Mouse (Mus musculus) neural tube, embryonic 13.5 days (tissue): ENCODE data around the gene Crtam. TPM values are rescaled to one million over a fixed set of nuclear protein-coding genes. Genes with fewer than 3 reads are reported as not detected.
A peak's percentile ranks its signal among the peaks of the same experiment; 100 is the strongest.

Source experiments
- ATAC-seq: fragments of 200-750 bp; cut with Nextera tagmentation; 2 replicates; pipeline ENCODE4 v1.8.0; 2017; ENCODE audit warnings: low read depth, mild to moderate bottlenecking, moderate TSS enrichment, moderate library complexity
- H3K27ac ChIP-seq: fragments of 300-500 bp; sonication (generic); replicated peaks from 2 replicates; pipeline ENCODE4 v1.5.1; 2015; ENCODE audit warnings: moderate library complexity, mild to moderate bottlenecking, inconsistent platforms
- H3K27me3 ChIP-seq: fragments of 300-500 bp; sonication (generic); 2 replicates; pipeline ENCODE4 v1.6.1; 2015; ENCODE audit warnings: mild to moderate bottlenecking, inconsistent platforms
- H3K36me3 ChIP-seq: fragments of 300-500 bp; sonication (generic); 2 replicates; pipeline ENCODE4 v1.6.1; 2015; ENCODE audit warnings: mild to moderate bottlenecking, inconsistent platforms
- H3K4me1 ChIP-seq: fragments of 300-500 bp; sonication (generic); replicated peaks from 2 replicates; pipeline ENCODE4 v1.6.1; 2015; ENCODE audit warnings: inconsistent platforms
- H3K4me2 ChIP-seq: fragments of 300-500 bp; sonication (generic); 2 replicates; pipeline ENCODE4 v1.6.1; 2015; ENCODE audit warnings: inconsistent platforms, mild to moderate bottlenecking, moderate library complexity
- H3K4me3 ChIP-seq: fragments of 300-500 bp; sonication (generic); 2 replicates; pipeline ENCODE4 v1.5.1; 2015; ENCODE audit warnings: mild to moderate bottlenecking, inconsistent platforms
- H3K9ac ChIP-seq: fragments of 300-500 bp; sonication (generic); 2 replicates; pipeline ENCODE4 v1.6.1; 2015; ENCODE audit warnings: moderate library complexity, mild to moderate bottlenecking, inconsistent platforms
- H3K9me3 ChIP-seq: fragments of 300-500 bp; sonication (generic); 2 replicates; pipeline ENCODE4 v1.6.1; 2016; ENCODE audit warnings: inconsistent platforms
- whole genome bisulfite sequencing: fragments of 180-500 bp; shearing (Covaris S2); methylation state at CpG from one replicate; pipeline ENCODE4 v1.1.7; 2015; 5-methylcytosine and 5-hydroxymethylcytosine counted together
- polyA plus RNA-seq: library from polyadenylated mRNA; unstranded; fragments of >200 nt; fragmentation: Nextera tagmentation; extraction: Ambion mirVana; gene quantifications from 2 replicates; pipeline ENCODE4 v1.2.1, GENCODE M21; 2015

Crtam gene
- polyA plus RNA-seq, 1 experiment from 2014 or later, result 0.20 TPM

GRCm38 (mm10) chr9:40994075-40994474, 10.4 kb downstream of the Crtam start:
- 83% methylated on average over 5 of the region's 5 CpGs for WGBS
- Histone ChIP-seq H3K9ac (no peak overlapping the region), H3K4me1 (peaks cover 12% of the 10 kb centered on the region), H3K36me3 (no peaks in the 10 kb centered on the region), H3K27ac (no peak overlapping the region), H3K27me3 (no peaks in the 10 kb centered on the region), H3K9me3 (no peaks in the 10 kb centered on the region), H3K4me3 (no peak overlapping the region), H3K4me2 (no peak overlapping the region)
- ATAC-seq, result no peak

- Histone ChIP-seq H3K9me3 (no peaks in the 10 kb centered on the region), H3K36me3 (no peaks in the 10 kb centered on the region), H3K4me1 (peaks cover 12% of the 10 kb centered on the region), H3K9ac (no peak overlapping the region), H3K4me2 (no peak overlapping the region), H3K4me3 (no peak overlapping the region), H3K27me3 (no peaks in the 10 kb centered on the region), H3K27ac (0 out of 2 replicates have a peak overlapping the region, but pooled peaks have one; percentile 23)
- peak; percentile 40; the same call in 1 of the 2 replicates for ATAC-seq
- 62% methylated on average over 6 of the region's 6 CpGs for WGBS
Measured at GRCm38 (mm10) chr9:40991511-40991910, 12.9 kb downstream of the Crtam start.

- H3K4me3 ChIP-seq, result no peak overlapping the region
- H3K27me3 ChIP-seq, result no peaks in the 10 kb centered on the region
- H3K27ac ChIP-seq, result peak overlapping the region; percentile 71
- ATAC-seq, result peak; percentile 75
- no peaks in the 10 kb centered on the region for H3K9me3 ChIP-seq
- no peaks in the 10 kb centered on the region for H3K36me3 ChIP-seq
- no peak overlapping the region for H3K4me2 ChIP-seq
- peak overlapping the region; percentile 23; the same call in 1 of the 2 replicates for H3K9ac ChIP-seq
- H3K4me1 ChIP-seq, result peaks cover 12% of the 10 kb centered on the region
- WGBS, result 26% methylated on average over 4 of the region's 4 CpGs
Measured at GRCm38 (mm10) chr9:40989940-40990588, 14.4 kb downstream of the Crtam start.

- H3K36me3 ChIP-seq, result no peaks in the 10 kb centered on the region
- no peak overlapping the region for H3K4me3 ChIP-seq
- 72% methylated on average over 3 of the region's 3 CpGs for WGBS
- no peak overlapping the region for H3K4me2 ChIP-seq
- no peak for ATAC-seq
- 0 out of 2 replicates have a peak, but pooled peaks cover 6% of the 10 kb centered on the region for H3K27me3 ChIP-seq
- H3K27ac ChIP-seq, result no peak overlapping the region
- H3K9ac ChIP-seq, result no peak overlapping the region
- no peaks in the 10 kb centered on the region for H3K4me1 ChIP-seq
- H3K9me3 ChIP-seq, result no peaks in the 10 kb centered on the region
Measured at GRCm38 (mm10) chr9:40984313-40984712, 20.1 kb downstream of the Crtam start.

- Histone ChIP-seq H3K4me1 (no peaks in the 10 kb centered on the region), H3K27ac (no peak overlapping the region), H3K4me2 (no peak overlapping the region), H3K9me3 (no peaks in the 10 kb centered on the region), H3K9ac (no peak overlapping the region), H3K27me3 (0 out of 2 replicates have a peak, but pooled peaks cover 6% of the 10 kb centered on the region), H3K4me3 (no peak overlapping the region), H3K36me3 (no peaks in the 10 kb centered on the region)
- no peak for ATAC-seq
- 88% methylated on average over 3 of the region's 3 CpGs for WGBS
Measured at GRCm38 (mm10) chr9:40983758-40984157, 20.7 kb downstream of the Crtam start.

GRCm38 (mm10) chr9:40982480-40982879, 21.9 kb downstream of the Crtam start:
- H3K9ac ChIP-seq, result no peak overlapping the region
- 0 out of 2 replicates have a peak, but pooled peaks cover 6% of the 10 kb centered on the region for H3K27me3 ChIP-seq
- no peak for ATAC-seq
- H3K4me1 ChIP-seq, result no peaks in the 10 kb centered on the region
- no peak overlapping the region for H3K4me2 ChIP-seq
- no peak overlapping the region for H3K27ac ChIP-seq
- WGBS, result 31% methylated on average over 6 of the region's 6 CpGs
- H3K4me3 ChIP-seq, result no peak overlapping the region
- no peaks in the 10 kb centered on the region for H3K9me3 ChIP-seq
- H3K36me3 ChIP-seq, result no peaks in the 10 kb centered on the region

GRCm38 (mm10) chr9:40974042-40974801, 30.2 kb downstream of the Crtam start:
- H3K4me3 ChIP-seq, result no peak overlapping the region

GRCm38 (mm10) chr9:40964418-40964714, 40.1 kb downstream of the Crtam start:
- no peak overlapping the region for H3K27ac ChIP-seq
- peak overlapping the region; percentile 90 for H3K4me2 ChIP-seq
- peak overlapping the region; percentile 77 for H3K9ac ChIP-seq
- H3K4me1 ChIP-seq, result peaks cover 20% of the 10 kb centered on the region
- WGBS, result 22% methylated on average over 7 of the region's 7 CpGs
- H3K9me3 ChIP-seq, result no peaks in the 10 kb centered on the region
- no peak for ATAC-seq
- H3K36me3 ChIP-seq, result no peaks in the 10 kb centered on the region
- peak overlapping the region; percentile 52 for H3K4me3 ChIP-seq
- H3K27me3 ChIP-seq, result peaks cover 54% of the 10 kb centered on the region

More at GRCm38 (mm10) chr9:40974042-40974801, 30.2 kb downstream of the Crtam start:
- no peak overlapping the region for H3K4me2 ChIP-seq
- 79% methylated on average over 11 of the region's 11 CpGs for WGBS
- no peaks in the 10 kb centered on the region for H3K27me3 ChIP-seq
- H3K9ac ChIP-seq, result no peak overlapping the region
- no peak overlapping the region for H3K27ac ChIP-seq
- no peak for ATAC-seq
- no peaks in the 10 kb centered on the region for H3K4me1 ChIP-seq
- H3K9me3 ChIP-seq, result no peaks in the 10 kb centered on the region
- no peaks in the 10 kb centered on the region for H3K36me3 ChIP-seq

- Histone ChIP-seq H3K9ac (peak within 1 kb of the TSS; percentile 77), H3K4me1 (peaks cover 20% of the 10 kb centered on the region), H3K27me3 (peaks cover 54% of the 10 kb centered on the region), H3K36me3 (no peaks in the 10 kb centered on the region), H3K9me3 (no peaks in the 10 kb centered on the region), H3K4me3 (peak within 1 kb of the TSS; percentile 52), H3K27ac (peak within 1 kb of the TSS; percentile 46; the same call in 1 of the 2 replicates), H3K4me2 (peak within 1 kb of the TSS; percentile 90)
- 1% methylated on average over 42 of the region's 51 CpGs for WGBS
- ATAC-seq, result peak; percentile 84
Measured at GRCm38 (mm10) chr9:40963586-40964417, 40.6 kb downstream of the Crtam start, which contains the start of gene Jhy. Gene Jhy (minus strand): TSS chr9:40964118.

- Histone ChIP-seq H3K9ac (no peak overlapping the region), H3K9me3 (no peaks in the 10 kb centered on the region), H3K27ac (peak overlapping the region; percentile 61; the same call in 1 of the 2 replicates), H3K4me2 (no peak overlapping the region), H3K4me1 (peaks cover 20% of the 10 kb centered on the region), H3K27me3 (peaks cover 60% of the 10 kb centered on the region), H3K36me3 (no peaks in the 10 kb centered on the region), H3K4me3 (no peak overlapping the region)
- 41% methylated on average over 3 of the region's 3 CpGs for WGBS
- ATAC-seq, result no peak
Measured at GRCm38 (mm10) chr9:40961401-40961800, 43.0 kb downstream of the Crtam start.

- peaks cover 6% of the 10 kb centered on the region for H3K4me1 ChIP-seq
- no peaks in the 10 kb centered on the region for H3K36me3 ChIP-seq
- peak overlapping the region; percentile 6; the same call in 1 of the 2 replicates for H3K4me3 ChIP-seq
- H3K27ac ChIP-seq, result no peak overlapping the region; the same call in 1 of the 2 replicates
- no peaks in the 10 kb centered on the region for H3K9me3 ChIP-seq
- peak; percentile 53; the same call in 1 of the 2 replicates for ATAC-seq
- H3K9ac ChIP-seq, result peak overlapping the region; percentile 49
- 9% methylated on average over 18 of the region's 18 CpGs for WGBS
- H3K27me3 ChIP-seq, result peaks cover 11% of the 10 kb centered on the region; the same call in 1 of the 2 replicates
- H3K4me2 ChIP-seq, result peak overlapping the region; percentile 50
Measured at GRCm38 (mm10) chr9:40949039-40949615, 55.3 kb downstream of the Crtam start.
